In genomic region chr11:97568729-97569128, GRCm38 (mm10) we compare ENCODE assay signal across 8 mouse cellular contexts. TPM values are rescaled to one million over a fixed set of nuclear protein-coding genes. Genes with fewer than 3 reads are reported as not detected.
DNase-seq lines count a peak whose midpoint lies in the region; ATAC-seq lines count a peak whose summit lies in the region.

No protein-coding gene starts in this region.

- H3K27me3 ChIP-seq in intestine, embryonic 15.5 days (replicated peaks) = peaks cover 49% of the 10 kb centered on the region
- H3K27me3 ChIP-seq in midbrain, embryonic 13.5 days = no peaks in the 10 kb centered on the region
- peaks cover 24% of the 10 kb centered on the region for H3K27me3 ChIP-seq in stomach, embryonic 16.5 days (ENCODE audit: control insufficient read depth, insufficient read depth, low read length)

- intact Hi-C loops in left cerebral cortex, postnatal 4 days (cut with DNase I) = no loop called here

- H3K4me1 ChIP-seq in intestine, embryonic 15.5 days (replicated peaks) = peaks cover 30% of the 10 kb centered on the region
- peaks cover 99% of the 10 kb centered on the region for H3K4me1 ChIP-seq in midbrain, embryonic 13.5 days (replicated peaks)
- H3K4me1 ChIP-seq in stomach, embryonic 16.5 days (ENCODE audit: control insufficient read depth, insufficient read depth, low read length) = peaks cover 21% of the 10 kb centered on the region; the same call in 1 of the 2 replicates

- H3K4me3 ChIP-seq in intestine, embryonic 15.5 days (replicated peaks) = no peak overlapping the region
- H3K4me3 ChIP-seq in midbrain, embryonic 13.5 days (replicated peaks) = no peak overlapping the region
- no peak overlapping the region for H3K4me3 ChIP-seq in stomach, embryonic 16.5 days (replicated peaks; ENCODE audit: low read length)

- no peak overlapping the region for H3K4me2 ChIP-seq in intestine, embryonic 15.5 days (replicated peaks)
- peak overlapping the region; percentile 96 for H3K4me2 ChIP-seq in midbrain, embryonic 13.5 days (replicated peaks)
- no peak overlapping the region for H3K4me2 ChIP-seq in stomach, embryonic 16.5 days (ENCODE audit: low read depth, low read length)

- H3K9ac ChIP-seq in intestine, embryonic 15.5 days = no peak overlapping the region
- no peak overlapping the region for H3K9ac ChIP-seq in midbrain, embryonic 13.5 days (replicated peaks)
- no peak overlapping the region for H3K9ac ChIP-seq in stomach, embryonic 16.5 days (ENCODE audit: low read length)

- peak; percentile 75 to 84 for DNase-seq in adrenal gland, adult (ENCODE audit: inconsistent age in 2 of 2, low spot score in 1 of 2)
- DNase-seq in adrenal gland, adult 8-10 months = no peak
- peak; percentile 94 for DNase-seq in embryo, embryonic 10 days (ENCODE audit: low spot score)
- peak; percentile 66 to 85 for DNase-seq in gastrocnemius, postnatal 4 days (ENCODE audit: low spot score in 2 of 2)
- DNase-seq in left cerebral cortex, postnatal 4 days = peak; percentile 91

- 16% methylated on average over 8 of the region's 8 CpGs for WGBS in intestine, embryonic 15.5 days
- whole genome bisulfite sequencing in midbrain, embryonic 13.5 days = 11% methylated on average over 8 of the region's 8 CpGs
- WGBS in stomach, embryonic 16.5 days = 11% methylated on average over 8 of the region's 8 CpGs

- no peaks in the 10 kb centered on the region for H3K36me3 ChIP-seq in intestine, embryonic 15.5 days
- H3K36me3 ChIP-seq in midbrain, embryonic 13.5 days = no peaks in the 10 kb centered on the region
- H3K36me3 ChIP-seq in stomach, embryonic 16.5 days (ENCODE audit: control insufficient read depth, insufficient read depth, low read length) = no peaks in the 10 kb centered on the region

- no peak overlapping the region for H3K27ac ChIP-seq in intestine, embryonic 15.5 days
- H3K27ac ChIP-seq in midbrain, embryonic 13.5 days = peak overlapping the region; percentile 99
- H3K27ac ChIP-seq in stomach, embryonic 16.5 days (ENCODE audit: low read length) = no peak overlapping the region

- H3K9me3 ChIP-seq in intestine, embryonic 15.5 days = no peaks in the 10 kb centered on the region
- no peaks in the 10 kb centered on the region for H3K9me3 ChIP-seq in midbrain, embryonic 13.5 days
- H3K9me3 ChIP-seq in stomach, embryonic 16.5 days (replicated peaks; ENCODE audit: control insufficient read depth, low read length) = no peaks in the 10 kb centered on the region

- peak; percentile 77 for ATAC-seq in intestine, embryonic 15.5 days
- peak; percentile 46 for ATAC-seq in midbrain, embryonic 13.5 days
- peak; percentile 81; the same call in 1 of the 2 replicates for ATAC-seq in stomach, embryonic 16.5 days (ENCODE audit: insufficient read depth, low FRiP score)

RNA-seq across cellular contexts. Expression of gene Srcin1, which starts 7.3 kb away (rescaled TPM):
- 10 to 100 TPM; 10.7 to 37.6 (median 19.9) TPM for total RNA-seq in adrenal gland, adult 8-10 months (2022)
- 1 to 10 TPM; 1.3 to 1.7 TPM for total RNA-seq in gastrocnemius, postnatal 4 days (2021)
- 0.24 and 0.25 TPM in 2 replicates for polyA plus RNA-seq in intestine, embryonic 15.5 days (2015; fragmentation: Nextera tagmentation; extraction: Ambion mirVana)
- total RNA-seq in left cerebral cortex, postnatal 4 days (2021) = 100 to 1,000 TPM; 163 to 177 TPM
- polyA plus RNA-seq in midbrain, embryonic 13.5 days (2015; fragmentation: Nextera tagmentation; extraction: Ambion mirVana) = 7.0 and 8.5 TPM in 2 replicates
- 0.36 and 0.39 TPM in 2 replicates for polyA plus RNA-seq in stomach, embryonic 16.5 days (2015; fragmentation: Nextera tagmentation; extraction: Ambion mirVana)

Comparison
In these comparisons a context has a peak if more than half of its experiments do, and no peak if none do; other contexts are left out.
1. RNA of gene Srcin1, which starts 7.3 kb away (total RNA-seq): 163 to 177 TPM in left cerebral cortex, postnatal 4 days and 10.7 to 37.6 TPM in adrenal gland, adult 8-10 months; 1.3 to 1.7 TPM in gastrocnemius, postnatal 4 days; every median in the first group is over 4 times any median in the second.
2. Peak in every context shown above with its lines, with median percentiles within 50 percentile points of each other: ATAC-seq.